Mouse (Mus musculus) lung, postnatal 0 days (tissue): Measurements from ENCODE around the gene Zscan26.

Experiments
- CTCF ChIP-seq: IDR thresholded peaks from 2 replicates; pipeline ENCODE4 v1.5.1; 2016; ENCODE audit warnings: antibody characterized with exemption, mild to moderate bottlenecking
- EP300 ChIP-seq: IDR thresholded peaks from 2 replicates; pipeline ENCODE4 v1.6.1; 2016; ENCODE audit warnings: antibody characterized with exemption, mild to moderate bottlenecking, control low read depth

DNA sequence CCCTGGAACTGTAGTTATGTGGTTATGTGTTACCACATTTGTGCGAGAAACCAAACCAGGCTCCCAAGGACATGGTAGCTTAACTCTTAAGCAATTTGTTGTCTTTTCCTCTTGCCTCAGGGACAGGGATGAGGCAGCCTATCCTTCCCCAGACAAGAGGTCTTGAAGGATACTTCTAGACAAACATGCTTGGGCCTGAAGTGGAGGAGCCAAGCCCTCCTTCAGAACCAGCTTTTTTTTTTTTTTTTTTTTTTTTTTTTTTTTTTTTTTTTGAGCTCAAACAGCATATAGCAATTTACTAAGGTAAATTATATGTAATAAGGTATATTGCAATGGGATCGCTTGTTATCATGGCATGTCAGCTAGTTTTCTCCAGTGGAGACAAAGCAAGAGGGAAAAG is 37.8 kb downstream of the Zscan26 start:
- TF ChIP-seq CTCF (no peak), EP300 (no peak)
